Mouse (Mus musculus) lung, postnatal 4 days (tissue): ENCODE data around the gene Dnah2.
A peak's percentile ranks its signal among the peaks of the same experiment; 100 is the strongest.

Source experiments
- DNase-seq, 2 experiments: peaks; one replicate each; pipeline ENCODE4 v3.0.0; 2021

Gene Dnah2

GRCm38 (mm10) chr11:69386758-69387157 lies 162.2 kb downstream of the Dnah2 start:
- no peak for DNase-seq

GRCm38 (mm10) chr11:69384979-69385378 lies 163.9 kb downstream of the Dnah2 start:
- DNase-seq: no peak

- DNase-seq: no peak
These were observed 166.3 kb downstream of the Dnah2 start for GRCm38 (mm10) chr11:69382478-69383105.

- DNase-seq: no peak
These were observed 167.6 kb downstream of the Dnah2 start for GRCm38 (mm10) chr11:69381356-69381755.

- no peak for DNase-seq
These were observed 169.3 kb downstream of the Dnah2 start for GRCm38 (mm10) chr11:69379600-69379999.

- no peak for DNase-seq
These were observed 171.1 kb downstream of the Dnah2 start for GRCm38 (mm10) chr11:69377766-69378165.

- no peak for DNase-seq
These were observed 173.3 kb downstream of the Dnah2 start for GRCm38 (mm10) chr11:69375646-69376045.

- no peak for DNase-seq
These were observed 175.5 kb downstream of the Dnah2 start for GRCm38 (mm10) chr11:69373223-69373965.

- peak in 1 of 2 experiments; percentile 18 for DNase-seq
These were observed 176.1 kb downstream of the Dnah2 start for GRCm38 (mm10) chr11:69372780-69373170.

- DNase-seq: no peak
These were observed 176.7 kb downstream of the Dnah2 start for GRCm38 (mm10) chr11:69372056-69372779.

- DNase-seq: no peak
These were observed 177.3 kb downstream of the Dnah2 start for GRCm38 (mm10) chr11:69371601-69372000.

GRCm38 (mm10) chr11:69370817-69371215 lies 178.1 kb downstream of the Dnah2 start:
- DNase-seq: no peak
